ENCODE assay signal across 8 mouse cellular contexts in the genomic region with DNA sequence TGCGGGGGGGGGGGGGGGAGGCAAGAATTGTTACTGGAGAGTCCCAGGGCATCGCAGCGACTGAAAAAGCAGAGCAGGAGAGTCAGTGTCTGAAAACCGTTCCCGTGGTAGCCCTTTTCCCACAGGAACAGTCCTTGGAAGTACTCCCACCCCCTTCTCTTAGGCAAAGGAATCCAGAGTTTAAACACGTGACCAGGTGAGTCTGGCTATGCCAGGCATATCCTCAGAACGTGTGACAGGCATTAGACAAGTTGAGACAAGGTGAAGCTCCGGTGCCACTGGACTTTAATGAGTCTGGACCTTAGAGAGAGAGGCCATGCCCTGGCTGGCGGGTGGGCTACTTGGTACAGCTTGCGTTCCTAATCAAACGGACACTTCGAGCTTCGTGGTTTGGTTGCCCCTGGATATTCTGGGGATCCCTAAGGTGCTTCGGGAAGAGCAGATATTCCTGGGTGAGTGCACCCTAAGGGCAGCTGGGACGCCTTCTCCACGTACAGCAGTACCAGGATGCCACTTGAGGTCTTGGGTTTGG. TPM values are rescaled to one million over a fixed set of nuclear protein-coding genes. Genes with fewer than 3 reads are reported as not detected.
A peak's percentile ranks its signal among the peaks of the same experiment; 100 is the strongest.
DNase-seq lines count a peak whose midpoint lies in the region; ATAC-seq and TF ChIP-seq lines count a peak whose summit lies in the region.

No protein-coding gene starts in this region.

- 11% methylated on average over 16 of the region's 16 CpGs for WGBS in heart, embryonic 11.5 days (ENCODE audit: insufficient replicate concordance)
- WGBS in macrophage (ENCODE audit: missing documents) = 51% methylated on average over 16 of the region's 16 CpGs

- TF ChIP-seq POLR2A in MEL (IDR thresholded peaks at IDR 0.05; ENCODE audit: control insufficient read depth in 1 of 2, insufficient read depth in 1 of 2, low read depth in 1 of 2, low read length in 2 of 2, poor library complexity in 1 of 2) = no peak

- H3K4me2 ChIP-seq in heart, embryonic 11.5 days = peak overlapping the region; percentile 99

- TF ChIP-seq RAD21 in MEL (IDR thresholded peaks at IDR 0.05; ENCODE audit: low read depth, low read length) = no peak

- no peaks in the 10 kb centered on the region for H3K9me3 ChIP-seq in heart, embryonic 11.5 days (replicated peaks; ENCODE audit: control insufficient read depth, low read length)
- no peaks in the 10 kb centered on the region for H3K9me3 ChIP-seq in MEL (replicated peaks; ENCODE audit: insufficient read depth, low read length)

- no peaks in the 10 kb centered on the region for H3K36me3 ChIP-seq in heart, embryonic 11.5 days (ENCODE audit: control insufficient read depth, insufficient read depth, low read length)
- H3K36me3 ChIP-seq in MEL (ENCODE audit: control insufficient read depth in 1 of 2, insufficient read depth in 2 of 2, low read length in 2 of 2) = peaks cover 0 to 4% of the 10 kb centered on the region in 2 experiments; a peak in 2 of 4 replicates
- no peaks in the 10 kb centered on the region for H3K36me3 ChIP-seq in macrophage (ENCODE audit: inconsistent target)

- H3K4me3 ChIP-seq in heart, embryonic 11.5 days (ENCODE audit: low read depth, low read length) = peak overlapping the region; percentile 85
- H3K4me3 ChIP-seq in MEL (ENCODE audit: control insufficient read depth in 1 of 2, insufficient read depth in 1 of 2, low read depth in 2 of 2, low read length in 2 of 2) (peak overlapping the region; percentile 71 to 81), macrophage (ENCODE audit: inconsistent target) (peak overlapping the region; percentile 70)

- DNase-seq in heart, adult 9 months (ENCODE audit: low spot score in 2 of 2) = no peak
- no peak for DNase-seq in MEL (ENCODE audit: low read depth, low spot score)
- DNase-seq in forelimb bud, embryonic 11.5 days (ENCODE audit: low read depth, low spot score) = peak; percentile 32
- DNase-seq in layer of hippocampus, postnatal 10 days (ENCODE audit: low spot score in 2 of 2) = no peak
- no peak for DNase-seq in spleen, adult 12 weeks (ENCODE audit: low spot score)

- peak overlapping the region; percentile 62 for H3K9ac ChIP-seq in heart, embryonic 11.5 days (ENCODE audit: low read depth, low read length)
- peak overlapping the region; percentile 89 for H3K9ac ChIP-seq in MEL (ENCODE audit: control insufficient read depth, low read depth, low read length, poor library complexity, severe bottlenecking)

- H3K79me2 ChIP-seq in MEL (ENCODE audit: control insufficient read depth, insufficient read depth, low read length, poor library complexity) (peaks cover 18% of the 10 kb centered on the region), macrophage (ENCODE audit: inconsistent target) (no peaks in the 10 kb centered on the region)

- ATAC-seq in heart, embryonic 11.5 days (replicated peaks; ENCODE audit: insufficient number of reproducible peaks, low FRiP score, low TSS enrichment) = no peak
- ATAC-seq in erythroid progenitor cell, adult 5-6 weeks (replicated peaks; ENCODE audit: low FRiP score, poor library complexity, severe bottlenecking) = no peak

- TF ChIP-seq EP300 in MEL (IDR thresholded peaks at IDR 0.05; ENCODE audit: low read depth in 1 of 2, low read length in 2 of 2) = no peak

- peaks cover 4% of the 10 kb centered on the region for H3K27me3 ChIP-seq in heart, embryonic 11.5 days (ENCODE audit: control insufficient read depth, insufficient read depth, low read length)
- H3K27me3 ChIP-seq in MEL (ENCODE audit: control insufficient read depth in 1 of 2, insufficient read depth in 2 of 2, low read length in 2 of 2) = no peaks in the 10 kb centered on the region

- no peak for TF ChIP-seq CTCF in MEL (IDR thresholded peaks at IDR 0.05 in 2 of 3, conservative IDR thresholded peaks at IDR 0.05 in 1 of 3; ENCODE audit: control insufficient read depth in 1 of 3, insufficient read depth in 1 of 3, low read depth in 2 of 3, low read length in 3 of 3, poor library complexity in 1 of 3, severe bottlenecking in 1 of 3)

- H3K27ac ChIP-seq in heart, embryonic 11.5 days (ENCODE audit: low read depth, low read length) = no peak overlapping the region
- H3K27ac ChIP-seq in MEL (ENCODE audit: control insufficient read depth, low read depth, low read length) (no peak overlapping the region), macrophage (no peak overlapping the region)

- H3K4me1 ChIP-seq in heart, embryonic 11.5 days (ENCODE audit: control insufficient read depth, insufficient read depth, low read length) = peaks cover 30% of the 10 kb centered on the region
- peaks cover 0 to 23% of the 10 kb centered on the region in 2 experiments; a peak in 3 of 4 replicates for H3K4me1 ChIP-seq in MEL (ENCODE audit: control insufficient read depth in 1 of 2, insufficient read depth in 2 of 2, low read length in 2 of 2)

TF ChIP-seq in MEL, 35 proteins besides CTCF, POLR2A, EP300 and RAD21:
- TF ChIP-seq UBTF (IDR thresholded peaks at IDR 0.05; ENCODE audit: borderline replicate concordance, insufficient read depth, low read depth, low read length) (no peak), USF1 (IDR thresholded peaks at IDR 0.05; ENCODE audit: low read depth, low read length) (no peak), E2F4 (IDR thresholded peaks at IDR 0.05; ENCODE audit: borderline replicate concordance, low read depth, low read length) (no peak), MEF2A (IDR thresholded peaks at IDR 0.05; ENCODE audit: extremely low read depth, insufficient replicate concordance, low read depth, low read length, poor library complexity, severe bottlenecking) (no peak), ZMIZ1 (IDR thresholded peaks at IDR 0.05; ENCODE audit: low read depth, low read length) (no peak; the same call in 1 of the 2 replicates), SIN3A (IDR thresholded peaks at IDR 0.05; ENCODE audit: low read length) (no peak), ZNF384 (IDR thresholded peaks at IDR 0.05; ENCODE audit: low read depth, low read length) (no peak)

RNA-seq across cellular contexts. Expression of a gene that starts 1.6 kb away (rescaled TPM):
- 8.5 and 10.5 TPM in 2 replicates for polyA plus RNA-seq in heart, embryonic 11.5 days (2014; fragmentation: Nextera tagmentation; extraction: Ambion mirVana)
- 15.3 and 15.9 TPM in 2 replicates for total RNA-seq in MEL (2012; rRNA removed)
- polyA plus RNA-seq in MEL (2012; ENCODE audit: insufficient read depth in 1 of 2, insufficient read length in 2 of 2, low read depth in 1 of 2, low replicate concordance in 2 of 2, missing spikeins in 1 of 2) (10 to 100 TPM in 1 of 2 experiments, not detected in 1; 20.7 TPM), macrophage (2018) (1.9 to 6.3 TPM (median 3.1 TPM) in 3 replicates)
- 1 to 10 TPM in 23 of 26 experiments, under 1 TPM in 3; 0.58 to 7.2 (median 3.5) TPM for total RNA-seq in macrophage (2018; cell fraction: chromatin; rRNA removed)
- 1 to 10 TPM; 1.6 to 5.3 (median 2.9) TPM for total RNA-seq in macrophage (2018; cell fraction: cytosol; rRNA removed)
- 10 to 100 TPM in 1 of 26 experiments, 1 to 10 TPM in 25; 1.3 to 13.0 (median 3.0) TPM for total RNA-seq in macrophage (2018; cell fraction: nucleus; rRNA removed)
- 10 to 100 TPM; 17.0 to 19.0 TPM for total RNA-seq in layer of hippocampus, postnatal 10 days (2021)
- 0.72 and 4.2 TPM in 2 replicates for total RNA-seq in erythroid progenitor cell, adult 5-6 weeks (2015; ENCODE audit: low replicate concordance)
- total RNA-seq in erythroid progenitor cell, adult 5-6 weeks (2017; ENCODE audit: low replicate concordance) = 0.38 and 2.2 TPM in 2 replicates
